Mouse (Mus musculus) C2C12 (cell line): ENCODE data around the gene Il4i1.

Experiments used
- CEBPB ChIP-seq: IDR thresholded peaks from one replicate; pipeline ENCODE4 v1.6.1; 2011; ENCODE audit warnings: low read depth, mild to moderate bottlenecking, control low read depth, moderate library complexity
- CTCF ChIP-seq: IDR thresholded peaks from one replicate; pipeline ENCODE4 v1.5.1; 2011; ENCODE audit not compliant: control insufficient read depth, insufficient read depth, insufficient read length
- FOSL1 ChIP-seq: IDR thresholded peaks from one replicate; pipeline ENCODE4 v1.8.0; 2011; ENCODE audit warnings: mild to moderate bottlenecking, low read length; ENCODE audit not compliant: poor library complexity, insufficient read depth, severe bottlenecking
- MAX ChIP-seq: IDR thresholded peaks from one replicate; pipeline ENCODE4 v1.6.1; 2011; ENCODE audit warnings: mild to moderate bottlenecking, control low read depth
- MYOD1 ChIP-seq: IDR thresholded peaks from one replicate; pipeline ENCODE4 v1.6.1; 2011; ENCODE audit warnings: low read depth; ENCODE audit not compliant: control insufficient read depth, insufficient read length
- MYOG ChIP-seq: IDR thresholded peaks from one replicate; pipeline ENCODE4 v1.6.1; 2011; ENCODE audit not compliant: control insufficient read depth, insufficient read length; ENCODE audit errors: extremely low read depth
- USF1 ChIP-seq: IDR thresholded peaks from one replicate; pipeline ENCODE4 v1.6.1; 2011; ENCODE audit warnings: low read depth, mild to moderate bottlenecking, control low read depth, moderate library complexity

- no peak for TF ChIP-seq CTCF
- no peak for TF ChIP-seq MAX
- TF ChIP-seq MYOG = no peak
- TF ChIP-seq MYOD1 = no peak
- no peak for TF ChIP-seq USF1
- no peak for TF ChIP-seq FOSL1
- TF ChIP-seq CEBPB = no peak
Measured at GRCm38 (mm10) chr7:44808927-44809326, 7.3 kb upstream of the Il4i1 start.
